Mouse (Mus musculus) bone marrow, adult 2 months (tissue): ENCODE measurements at regions not wholly inside any gene's neighbourhood (a gene's known extent, or its start where the extent isn't known, plus 50 kb on each side); places are given as distances from the start of the nearest gene placed in this dataset.

ENCODE experiments used
- CTCF ChIP-seq: fragments of 200-500 bp; IDR thresholded peaks from 2 replicates; pipeline ENCODE4 v1.5.1; 2011; ENCODE audit warnings: low read length, control low read depth; ENCODE audit not compliant: control insufficient read depth, insufficient read depth
- POLR2A ChIP-seq: fragments of 200-500 bp; IDR thresholded peaks from 2 replicates; pipeline ENCODE4 v1.6.1; 2011; ENCODE audit warnings: low read depth, mild to moderate bottlenecking, control low read depth, low read length, borderline replicate concordance; ENCODE audit not compliant: control insufficient read depth

DNA sequence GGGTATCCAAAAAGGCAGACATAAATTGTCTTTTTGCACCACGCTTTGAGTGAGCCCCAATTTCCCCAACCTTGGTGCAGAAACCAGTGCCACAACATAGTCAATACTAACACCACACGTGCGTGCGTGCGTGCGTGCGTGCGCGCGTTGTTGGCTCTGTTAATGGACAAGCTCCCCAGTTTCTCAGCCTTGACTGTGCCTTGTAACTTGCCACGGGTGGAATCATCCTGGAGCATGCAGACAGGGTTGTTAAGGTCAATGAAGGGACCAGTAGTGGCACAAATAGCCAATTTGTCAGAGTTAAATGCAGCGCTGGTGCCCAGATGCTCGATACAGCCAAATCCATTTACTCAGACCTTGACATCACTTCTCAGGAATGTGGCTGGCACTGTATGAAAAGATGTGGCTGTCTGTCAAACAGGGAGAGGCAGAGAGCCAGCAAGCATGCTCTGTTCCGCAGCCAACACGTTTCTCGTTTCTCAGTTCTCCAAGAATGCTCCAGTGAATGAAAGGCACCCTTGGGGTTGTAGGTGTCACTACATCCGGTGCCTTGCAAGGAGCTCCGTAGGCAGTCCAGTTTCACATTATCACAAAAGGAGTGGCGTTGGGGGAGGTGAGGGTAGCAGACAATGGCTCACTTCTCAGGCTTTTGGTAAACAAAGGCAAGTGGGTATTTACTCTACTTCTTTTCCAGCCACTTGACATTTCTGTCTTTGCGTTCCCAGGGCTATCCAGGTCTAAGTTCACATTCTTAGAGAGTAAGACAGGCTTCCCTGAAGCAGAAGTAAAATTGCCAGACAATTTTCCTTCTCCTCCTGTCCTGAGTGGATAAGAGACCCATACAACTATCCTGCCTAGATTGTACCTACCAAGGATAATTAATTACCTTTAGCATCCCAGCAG, 53.2 kb upstream of the Usp27x start:
- no peak for TF ChIP-seq POLR2A
- no peak for TF ChIP-seq CTCF
